In genomic region chr12:68599681-68600596, GRCm38 (mm10) we compare ENCODE assay signal across 13 mouse cellular contexts.
A peak's percentile ranks its signal among the peaks of the same experiment; 100 is the strongest.
DNase-seq lines count a peak whose midpoint lies in the region; ATAC-seq and TF ChIP-seq lines count a peak whose summit lies in the region.
"Had no signal": no experiment of that assay in that cellular context is flagged by ENCODE, and none has a peak within 500 bp of the region (broad histone marks: within the 10 kb centered on the region; RNA-seq: fewer than 3 reads in every experiment).

No protein-coding gene starts in this region.

- H3K4me3 ChIP-seq in forebrain, postnatal 0 days (ENCODE audit: low read depth, low read length) = no peak overlapping the region
- no peak overlapping the region for H3K4me3 ChIP-seq in midbrain, embryonic 12.5 days
- no peak overlapping the region for H3K4me3 ChIP-seq in liver, embryonic 11.5 days (ENCODE audit: low read depth, low read length)
- H3K4me3 ChIP-seq: limb, embryonic 10.5 days; megakaryocyte, embryonic 14.5 days had no signal

- peak; percentile 91 for ATAC-seq in forebrain, postnatal 0 days
- peak; percentile 77 for ATAC-seq in midbrain, embryonic 12.5 days (ENCODE audit: low FRiP score, low read depth)
- ATAC-seq in liver, embryonic 11.5 days (replicated peaks; ENCODE audit: low FRiP score) = no peak

- TF ChIP-seq CTCF in forebrain, postnatal 0 days (IDR thresholded peaks at IDR 0.05; ENCODE audit: low read depth) = no peak

- no peaks in the 10 kb centered on the region for H3K9me3 ChIP-seq in forebrain, postnatal 0 days (ENCODE audit: low read length)
- H3K9me3 ChIP-seq in midbrain, embryonic 12.5 days = no peaks in the 10 kb centered on the region
- no peaks in the 10 kb centered on the region for H3K9me3 ChIP-seq in liver, embryonic 11.5 days (ENCODE audit: control insufficient read depth, low read length)
- H3K9me3 ChIP-seq: limb, embryonic 10.5 days had no signal

- peaks cover 13% of the 10 kb centered on the region for H3K4me1 ChIP-seq in forebrain, postnatal 0 days (ENCODE audit: insufficient read depth)
- peaks cover 16% of the 10 kb centered on the region for H3K4me1 ChIP-seq in midbrain, embryonic 12.5 days
- no peaks in the 10 kb centered on the region for H3K4me1 ChIP-seq in liver, embryonic 11.5 days (replicated peaks; ENCODE audit: control insufficient read depth, insufficient read depth, low read length)
- H3K4me1 ChIP-seq: megakaryocyte, embryonic 14.5 days had no signal

- no peak overlapping the region for H3K27ac ChIP-seq in forebrain, postnatal 0 days (ENCODE audit: low read depth, low read length)
- peak overlapping the region; percentile 26; the same call in 1 of the 2 replicates for H3K27ac ChIP-seq in midbrain, embryonic 12.5 days (replicated peaks)
- H3K27ac ChIP-seq in liver, embryonic 11.5 days (ENCODE audit: low read depth, low read length) = no peak overlapping the region
- H3K27ac ChIP-seq: limb, embryonic 10.5 days had no signal

- no peak overlapping the region for H3K9ac ChIP-seq in forebrain, postnatal 0 days
- H3K9ac ChIP-seq in midbrain, embryonic 12.5 days (replicated peaks) = no peak overlapping the region
- no peak overlapping the region for H3K9ac ChIP-seq in liver, embryonic 11.5 days (ENCODE audit: low read depth, low read length)

- no peaks in the 10 kb centered on the region for H3K27me3 ChIP-seq in forebrain, postnatal 0 days (ENCODE audit: insufficient read depth, low read length)
- no peaks in the 10 kb centered on the region for H3K27me3 ChIP-seq in midbrain, embryonic 12.5 days
- H3K27me3 ChIP-seq in liver, embryonic 11.5 days (replicated peaks; ENCODE audit: control insufficient read depth, insufficient read depth, low read length) = no peaks in the 10 kb centered on the region
- H3K27me3 ChIP-seq: megakaryocyte, embryonic 14.5 days had no signal

- peak; percentile 10 for DNase-seq in layer of hippocampus, adult 9-10 months (ENCODE audit: low spot score)
- DNase-seq in layer of hippocampus, postnatal 25 days (ENCODE audit: extremely low spot score in 1 of 2, low spot score in 1 of 2) = no peak
- peak; percentile 5 for DNase-seq in cerebellum, adult 8-10 months
- DNase-seq in forebrain, postnatal 0 days = peak; percentile 64
- no peak for DNase-seq in gastrocnemius, adult 18-20 months (ENCODE audit: low spot score)
- DNase-seq in liver, embryonic 11.5 days (ENCODE audit: low spot score) = no peak
- no peak for DNase-seq in testis, postnatal 10 days (ENCODE audit: low spot score)
- DNase-seq: gastrocnemius, postnatal 14 days; right cerebral cortex, postnatal 14 days; thymus, postnatal 4 days had no signal

- H3K36me3 ChIP-seq in forebrain, postnatal 0 days (ENCODE audit: insufficient read depth) = no peaks in the 10 kb centered on the region
- H3K36me3 ChIP-seq in midbrain, embryonic 12.5 days = no peaks in the 10 kb centered on the region
- H3K36me3 ChIP-seq in liver, embryonic 11.5 days (ENCODE audit: control insufficient read depth, insufficient read depth, low read length) = no peaks in the 10 kb centered on the region
- H3K36me3 ChIP-seq: limb, embryonic 10.5 days had no signal

- H3K4me2 ChIP-seq in forebrain, postnatal 0 days (ENCODE audit: low read depth) = peak overlapping the region; percentile 7; the same call in 1 of the 2 replicates
- H3K4me2 ChIP-seq in midbrain, embryonic 12.5 days (replicated peaks) = no peak overlapping the region
- H3K4me2 ChIP-seq in liver, embryonic 11.5 days = no peak overlapping the region

- 39% methylated on average over 7 of the region's 7 CpGs for WGBS in forebrain, postnatal 0 days
- 61% methylated on average over 7 of the region's 7 CpGs for WGBS in midbrain, embryonic 12.5 days
- 59% methylated on average over 7 of the region's 7 CpGs for WGBS in liver, embryonic 11.5 days

Comparison
In these comparisons a context has a peak if more than half of its experiments do, and no peak if none do; other contexts are left out.
1. DNase-seq: peak in layer of hippocampus, adult 9-10 months (single experiment), cerebellum, adult 8-10 months (single experiment) and forebrain, postnatal 0 days (single experiment); none in layer of hippocampus, postnatal 25 days (0 of 2), gastrocnemius, adult 18-20 months (single experiment), liver, embryonic 11.5 days (single experiment) and testis, postnatal 10 days (single experiment).